Mouse (Mus musculus) neural tube, embryonic 12.5 days (tissue): ENCODE results near the gene Zhx3. TPM values are rescaled to one million over a fixed set of nuclear protein-coding genes. Genes with fewer than 3 reads are reported as not detected.

Experiments used
- ATAC-seq: fragments of 200-750 bp; cut with Nextera tagmentation; 2 replicates; pipeline ENCODE4 v1.8.0; 2017; ENCODE audit warnings: low read depth, mild to moderate bottlenecking, moderate TSS enrichment, moderate library complexity; ENCODE audit not compliant: low FRiP score
- H3K27ac ChIP-seq: fragments of 300-500 bp; sonication (generic); 2 replicates; pipeline ENCODE4 v1.5.1; 2016
- H3K27me3 ChIP-seq: fragments of 300-500 bp; sonication (generic); replicated peaks from 2 replicates; pipeline ENCODE4 v1.6.1; 2016; ENCODE audit warnings: mild to moderate bottlenecking
- H3K36me3 ChIP-seq: fragments of 300-500 bp; sonication (generic); 2 replicates; pipeline ENCODE4 v1.6.1; 2016; ENCODE audit warnings: mild to moderate bottlenecking
- H3K4me1 ChIP-seq: fragments of 300-500 bp; sonication (generic); 2 replicates; pipeline ENCODE4 v1.6.1; 2016
- H3K4me2 ChIP-seq: fragments of 300-500 bp; sonication (generic); replicated peaks from 2 replicates; pipeline ENCODE4 v1.6.1; 2016; ENCODE audit warnings: mild to moderate bottlenecking
- H3K4me3 ChIP-seq: fragments of 300-500 bp; sonication (generic); 2 replicates; pipeline ENCODE4 v1.5.1; 2016
- H3K9ac ChIP-seq: fragments of 300-500 bp; sonication (generic); 2 replicates; pipeline ENCODE4 v1.6.1; 2016; ENCODE audit warnings: mild to moderate bottlenecking
- H3K9me3 ChIP-seq: fragments of 300-500 bp; sonication (generic); 2 replicates; pipeline ENCODE4 v1.6.1; 2016; ENCODE audit warnings: mild to moderate bottlenecking
- WGBS: fragments of 180-500 bp; shearing (Covaris S2); methylation state at CpG from one replicate; pipeline ENCODE4 v1.1.7; 2016; 5-methylcytosine and 5-hydroxymethylcytosine counted together
- polyA plus RNA-seq: library from polyadenylated mRNA; unstranded; fragments of >200 nt; fragmentation: Nextera tagmentation; extraction: Ambion mirVana; gene quantifications from 2 replicates; pipeline ENCODE4 v1.2.1, GENCODE M21; 2016

Gene Zhx3
- polyA plus RNA-seq, 1 experiment from 2014 or later: 16.2 TPM

GRCm38 (mm10) chr2:160789741-160790140, 83.1 kb downstream of the Zhx3 start:
- H3K9me3 ChIP-seq: no peaks in the 10 kb centered on the region
- H3K9ac ChIP-seq: no peak overlapping the region
- H3K36me3 ChIP-seq: no peaks in the 10 kb centered on the region
- no peak overlapping the region for H3K4me3 ChIP-seq
- H3K27me3 ChIP-seq: no peaks in the 10 kb centered on the region
- no peak overlapping the region for H3K4me2 ChIP-seq
- ATAC-seq: no peak
- H3K27ac ChIP-seq: no peak overlapping the region
- H3K4me1 ChIP-seq: no peaks in the 10 kb centered on the region

- WGBS: 84% methylated on average over 1 of the region's 1 CpGs
- no peak overlapping the region for H3K27ac ChIP-seq
- H3K27me3 ChIP-seq: no peaks in the 10 kb centered on the region
- no peaks in the 10 kb centered on the region for H3K4me1 ChIP-seq
- no peaks in the 10 kb centered on the region for H3K9me3 ChIP-seq
- H3K36me3 ChIP-seq: no peaks in the 10 kb centered on the region
- no peak overlapping the region for H3K9ac ChIP-seq
- no peak overlapping the region for H3K4me2 ChIP-seq
- H3K4me3 ChIP-seq: no peak overlapping the region
- ATAC-seq: no peak
Measured at GRCm38 (mm10) chr2:160789046-160789445, 83.8 kb downstream of the Zhx3 start.

- Histone ChIP-seq H3K9ac (no peak overlapping the region), H3K4me2 (no peak overlapping the region), H3K36me3 (peaks cover 5% of the 10 kb centered on the region), H3K27ac (no peak overlapping the region), H3K4me3 (no peak overlapping the region), H3K9me3 (no peaks in the 10 kb centered on the region), H3K4me1 (no peaks in the 10 kb centered on the region), H3K27me3 (no peaks in the 10 kb centered on the region)
- ATAC-seq: no peak
- WGBS: 87% methylated on average over 1 of the region's 1 CpGs
Measured at GRCm38 (mm10) chr2:160786333-160786732, 86.5 kb downstream of the Zhx3 start.

- Histone ChIP-seq H3K4me1 (no peaks in the 10 kb centered on the region), H3K27ac (no peak overlapping the region), H3K27me3 (no peaks in the 10 kb centered on the region), H3K4me3 (no peak overlapping the region), H3K36me3 (peaks cover 16% of the 10 kb centered on the region), H3K9me3 (no peaks in the 10 kb centered on the region), H3K4me2 (no peak overlapping the region), H3K9ac (no peak overlapping the region)
- ATAC-seq: no peak
- WGBS: 89% methylated on average over 2 of the region's 2 CpGs
Measured at GRCm38 (mm10) chr2:160780834-160781219, 92.0 kb downstream of the Zhx3 start.

- Histone ChIP-seq H3K4me3 (no peak overlapping the region), H3K36me3 (peaks cover 16% of the 10 kb centered on the region), H3K4me2 (no peak overlapping the region), H3K27ac (no peak overlapping the region), H3K27me3 (no peaks in the 10 kb centered on the region), H3K9me3 (no peaks in the 10 kb centered on the region), H3K9ac (no peak overlapping the region), H3K4me1 (no peaks in the 10 kb centered on the region)
- no peak for ATAC-seq
- 87% methylated on average over 13 of the region's 13 CpGs for WGBS
Measured at GRCm38 (mm10) chr2:160780154-160780833, 92.5 kb downstream of the Zhx3 start.

GRCm38 (mm10) chr2:160778034-160778433, 94.8 kb downstream of the Zhx3 start:
- 81% methylated on average over 2 of the region's 2 CpGs for WGBS
- Histone ChIP-seq H3K27me3 (no peaks in the 10 kb centered on the region), H3K27ac (no peak overlapping the region), H3K9ac (no peak overlapping the region), H3K9me3 (no peaks in the 10 kb centered on the region), H3K36me3 (peaks cover 16% of the 10 kb centered on the region), H3K4me2 (no peak overlapping the region), H3K4me1 (no peaks in the 10 kb centered on the region), H3K4me3 (no peak overlapping the region)
- ATAC-seq: no peak

GRCm38 (mm10) chr2:160771325-160772276, 101.2 kb downstream of the Zhx3 start:
- 86% methylated on average over 8 of the region's 8 CpGs for WGBS

GRCm38 (mm10) chr2:160770871-160771270, 101.9 kb downstream of the Zhx3 start:
- H3K4me1 ChIP-seq: no peaks in the 10 kb centered on the region
- peaks cover 14% of the 10 kb centered on the region for H3K36me3 ChIP-seq
- no peak for ATAC-seq
- no peak overlapping the region for H3K4me3 ChIP-seq
- no peaks in the 10 kb centered on the region for H3K27me3 ChIP-seq
- H3K4me2 ChIP-seq: no peak overlapping the region
- WGBS: 87% methylated on average over 1 of the region's 1 CpGs
- H3K27ac ChIP-seq: no peak overlapping the region
- no peak overlapping the region for H3K9ac ChIP-seq
- no peaks in the 10 kb centered on the region for H3K9me3 ChIP-seq

More at GRCm38 (mm10) chr2:160771325-160772276, 101.2 kb downstream of the Zhx3 start:
- ATAC-seq: no peak
- peaks cover 12% of the 10 kb centered on the region for H3K36me3 ChIP-seq
- no peaks in the 10 kb centered on the region for H3K27me3 ChIP-seq
- no peak overlapping the region for H3K4me2 ChIP-seq
- no peak overlapping the region for H3K9ac ChIP-seq
- no peak overlapping the region for H3K4me3 ChIP-seq
- no peak overlapping the region for H3K27ac ChIP-seq
- H3K4me1 ChIP-seq: no peaks in the 10 kb centered on the region
- H3K9me3 ChIP-seq: no peaks in the 10 kb centered on the region

- no peaks in the 10 kb centered on the region for H3K9me3 ChIP-seq
- no peak overlapping the region for H3K4me2 ChIP-seq
- H3K27ac ChIP-seq: no peak overlapping the region
- H3K9ac ChIP-seq: no peak overlapping the region
- no peaks in the 10 kb centered on the region for H3K27me3 ChIP-seq
- no peak overlapping the region for H3K4me3 ChIP-seq
- no peaks in the 10 kb centered on the region for H3K4me1 ChIP-seq
- no peak for ATAC-seq
- peaks cover 15% of the 10 kb centered on the region for H3K36me3 ChIP-seq
Measured at GRCm38 (mm10) chr2:160770409-160770808, 102.4 kb downstream of the Zhx3 start.

GRCm38 (mm10) chr2:160768997-160769396, 103.8 kb downstream of the Zhx3 start:
- ATAC-seq: no peak
- Histone ChIP-seq H3K9ac (no peak overlapping the region), H3K27me3 (no peaks in the 10 kb centered on the region), H3K4me3 (no peak overlapping the region), H3K4me1 (no peaks in the 10 kb centered on the region), H3K27ac (no peak overlapping the region), H3K36me3 (peaks cover 26% of the 10 kb centered on the region), H3K4me2 (no peak overlapping the region), H3K9me3 (no peaks in the 10 kb centered on the region)
- WGBS: 96% methylated on average over 2 of the region's 2 CpGs

GRCm38 (mm10) chr2:160768097-160768695, 104.6 kb downstream of the Zhx3 start:
- Histone ChIP-seq H3K4me3 (no peak overlapping the region), H3K36me3 (peaks cover 34% of the 10 kb centered on the region), H3K9ac (no peak overlapping the region), H3K27ac (no peak overlapping the region), H3K9me3 (no peaks in the 10 kb centered on the region), H3K4me1 (no peaks in the 10 kb centered on the region), H3K27me3 (no peaks in the 10 kb centered on the region), H3K4me2 (no peak overlapping the region)
- ATAC-seq: no peak
- 88% methylated on average over 4 of the region's 4 CpGs for WGBS

GRCm38 (mm10) chr2:160767201-160767600, 105.6 kb downstream of the Zhx3 start:
- no peak for ATAC-seq
- Histone ChIP-seq H3K4me3 (no peak overlapping the region), H3K9me3 (no peaks in the 10 kb centered on the region), H3K27ac (no peak overlapping the region), H3K4me2 (no peak overlapping the region), H3K27me3 (no peaks in the 10 kb centered on the region), H3K36me3 (peaks cover 44% of the 10 kb centered on the region), H3K4me1 (no peaks in the 10 kb centered on the region), H3K9ac (no peak overlapping the region)
- 93% methylated on average over 2 of the region's 2 CpGs for WGBS
